Mouse (Mus musculus) kidney, adult 2 months (tissue): ENCODE results near the gene Timp3.

ENCODE experiments used
- CTCF ChIP-seq: fragments of 200-500 bp; conservative IDR thresholded peaks from 2 replicates; pipeline ENCODE4 v1.5.1; 2011; ENCODE audit warnings: low read depth, mild to moderate bottlenecking, control low read depth, low read length, moderate library complexity, mixed read lengths; ENCODE audit not compliant: insufficient read depth, insufficient read length
- POLR2A ChIP-seq: fragments of 200-500 bp; IDR thresholded peaks from one replicate; pipeline ENCODE4 v1.6.1; 2011; ENCODE audit warnings: low read depth, low read length, control low read depth

- TF ChIP-seq POLR2A (no peak), CTCF (no peak)
Observed at GRCm38 (mm10) chr10:86345645-86346044, 45.5 kb downstream of the Timp3 start.
